Mouse (Mus musculus) stomach, postnatal 0 days (tissue): ENCODE measurements around the gene Srgap2.

Source experiments
- CTCF ChIP-seq: IDR thresholded peaks from 2 replicates; pipeline ENCODE4 v1.5.1; 2016; ENCODE audit warnings: antibody characterized with exemption, low read depth, mild to moderate bottlenecking, moderate library complexity
- EP300 ChIP-seq: optimal IDR thresholded peaks from 2 replicates; pipeline ENCODE3; 2016; ENCODE audit warnings: antibody characterized with exemption

- TF ChIP-seq CTCF: no peak
- no peak for TF ChIP-seq EP300
Observed at GRCm38 (mm10) chr1:131245089-131245856, 281.9 kb downstream of the Srgap2 start, which contains the start of gene Rassf5.
